Mouse (Mus musculus) hindbrain, embryonic 11.5 days (tissue): ENCODE data around the gene Nln. TPM values are rescaled to one million over a fixed set of nuclear protein-coding genes. Genes with fewer than 3 reads are reported as not detected.

Experiments
- ATAC-seq: fragments of 200-750 bp; cut with Nextera tagmentation; 2 replicates; pipeline ENCODE4 v1.8.0; 2017; ENCODE audit warnings: mild to moderate bottlenecking, moderate TSS enrichment, moderate library complexity; ENCODE audit not compliant: low FRiP score
- DNase-seq: peaks from one replicate; pipeline ENCODE4 v3.0.0-alpha.2; 2015; ENCODE audit warnings: low spot score
- H3K27ac ChIP-seq: fragments of 300-500 bp; sonication (generic); 2 replicates; pipeline ENCODE4 v1.5.1; 2014; ENCODE audit warnings: mild to moderate bottlenecking, low read depth, low read length
- H3K27me3 ChIP-seq: fragments of 300-500 bp; sonication (generic); 2 replicates; pipeline ENCODE4 v1.6.1; 2014; ENCODE audit warnings: mild to moderate bottlenecking, low read length, moderate library complexity, mixed read lengths; ENCODE audit not compliant: control insufficient read depth, insufficient read depth
- H3K36me3 ChIP-seq: fragments of 300-500 bp; sonication (generic); 2 replicates; pipeline ENCODE4 v1.6.1; 2014; ENCODE audit warnings: mild to moderate bottlenecking, low read length, moderate library complexity, mixed read lengths; ENCODE audit not compliant: control insufficient read depth, insufficient read depth
- H3K4me1 ChIP-seq: fragments of 300-500 bp; sonication (generic); replicated peaks from 2 replicates; pipeline ENCODE4 v1.6.1; 2014; ENCODE audit warnings: low read length, mixed read lengths; ENCODE audit not compliant: control insufficient read depth, insufficient read depth
- H3K4me2 ChIP-seq: fragments of 300-500 bp; sonication (generic); replicated peaks from 2 replicates; pipeline ENCODE4 v1.6.1; 2014; ENCODE audit warnings: mild to moderate bottlenecking, low read depth, low read length
- H3K4me3 ChIP-seq: fragments of 300-500 bp; sonication (generic); 2 replicates; pipeline ENCODE4 v1.5.1; 2014; ENCODE audit warnings: low read depth, low read length
- H3K9ac ChIP-seq: fragments of 300-500 bp; sonication (generic); 2 replicates; pipeline ENCODE4 v1.6.1; 2014; ENCODE audit warnings: low read depth, low read length
- H3K9me3 ChIP-seq: fragments of 300-500 bp; sonication (generic); 2 replicates; pipeline ENCODE4 v1.6.1; 2016; ENCODE audit warnings: low read length; ENCODE audit not compliant: control insufficient read depth
- WGBS: fragments of 180-500 bp; shearing (Covaris S2); extraction: QIAGEN DNeasy Blood & Tissue Kit; methylation state at CpG from one replicate; pipeline ENCODE4 v1.1.7; 2014; 5-methylcytosine and 5-hydroxymethylcytosine counted together
- polyA plus RNA-seq: library from polyadenylated mRNA; unstranded; fragments of >200 nt; fragmentation: Nextera tagmentation; extraction: Ambion mirVana; gene quantifications from 2 replicates; pipeline ENCODE4 v1.2.1, GENCODE M21; 2014

Nln gene
- polyA plus RNA-seq, 1 experiment from 2014 or later = 22.8 TPM

DNA sequence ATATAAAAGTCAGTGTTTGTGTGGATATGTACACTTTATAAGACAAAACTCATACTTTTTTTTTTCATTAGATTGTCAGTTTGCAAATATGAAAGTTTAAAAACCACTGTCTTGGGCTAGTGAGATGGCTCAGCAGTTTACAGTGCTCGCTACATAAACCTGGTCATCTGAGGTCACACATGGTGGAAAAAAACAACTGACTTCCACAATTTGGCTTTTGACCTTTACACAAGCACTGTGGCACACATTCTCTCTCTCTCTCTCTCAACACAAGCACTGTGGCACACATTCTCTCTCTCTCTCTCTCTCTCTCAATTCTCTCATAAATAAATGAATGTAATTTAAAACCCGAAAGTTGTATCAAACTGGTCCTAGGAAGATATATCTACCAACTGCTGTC, 23.1 kb upstream of the Nln start:
- DNase-seq = no peak
- H3K27ac ChIP-seq = no peak overlapping the region

GRCm38 (mm10) chr13:104123662-104124381, 14.4 kb upstream of the Nln start:
- H3K4me3 ChIP-seq = no peak overlapping the region
- no peaks in the 10 kb centered on the region for H3K27me3 ChIP-seq
- H3K9me3 ChIP-seq = no peaks in the 10 kb centered on the region
- no peaks in the 10 kb centered on the region for H3K4me1 ChIP-seq
- no peak overlapping the region for H3K9ac ChIP-seq
- no peak overlapping the region for H3K27ac ChIP-seq
- 0 out of 2 replicates have a peak, but pooled peaks cover 2% of the 10 kb centered on the region for H3K36me3 ChIP-seq
- ATAC-seq (no peak), DNase-seq (no peak)
- H3K4me2 ChIP-seq = no peak overlapping the region
- WGBS = 94% methylated on average over 20 of the region's 20 CpGs

More for the DNA sequence above, 23.1 kb upstream of the Nln start:
- ATAC-seq = no peak
- H3K27me3 ChIP-seq = no peaks in the 10 kb centered on the region
- H3K4me3 ChIP-seq = no peak overlapping the region
- no peaks in the 10 kb centered on the region for H3K9me3 ChIP-seq
- no peak overlapping the region for H3K4me2 ChIP-seq
- H3K36me3 ChIP-seq = no peaks in the 10 kb centered on the region
- no peak overlapping the region for H3K9ac ChIP-seq
- no peaks in the 10 kb centered on the region for H3K4me1 ChIP-seq
- 83% methylated on average over 2 of the region's 2 CpGs for WGBS

GRCm38 (mm10) chr13:104122078-104122840, 12.8 kb upstream of the Nln start:
- H3K36me3 ChIP-seq = 0 out of 2 replicates have a peak, but pooled peaks cover 2% of the 10 kb centered on the region
- H3K4me1 ChIP-seq = no peaks in the 10 kb centered on the region
- DNase-seq (no peak), ATAC-seq (peak; percentile 33; the same call in 1 of the 2 replicates)
- H3K4me2 ChIP-seq = no peak overlapping the region
- H3K4me3 ChIP-seq = no peak overlapping the region
- H3K27me3 ChIP-seq = no peaks in the 10 kb centered on the region
- WGBS = 69% methylated on average over 17 of the region's 17 CpGs
- H3K27ac ChIP-seq = no peak overlapping the region
- H3K9ac ChIP-seq = no peak overlapping the region
- no peaks in the 10 kb centered on the region for H3K9me3 ChIP-seq

DNA sequence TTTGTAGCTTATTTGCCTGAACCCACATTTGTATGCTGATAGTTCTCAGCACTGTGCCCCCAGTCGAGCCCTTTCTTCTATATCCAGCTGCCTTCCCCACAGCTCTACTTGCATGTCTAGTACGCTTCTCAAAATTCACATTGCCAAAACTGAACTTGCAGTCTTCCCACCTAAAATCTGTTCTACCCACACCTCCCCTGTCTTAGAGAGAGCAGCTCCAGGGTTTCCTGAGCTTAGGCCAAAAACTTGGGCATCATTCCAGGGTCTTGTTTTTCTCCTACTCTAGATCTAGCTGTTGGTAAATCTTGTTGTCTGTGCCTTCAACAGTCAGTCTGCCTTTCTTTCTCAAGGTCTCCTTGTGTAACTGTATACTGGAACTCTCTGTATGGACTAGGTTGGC, 5.4 kb upstream of the Nln start:
- ATAC-seq = no peak
- 93% methylated on average over 2 of the region's 2 CpGs for WGBS
- H3K4me1 ChIP-seq = no peaks in the 10 kb centered on the region

DNA sequence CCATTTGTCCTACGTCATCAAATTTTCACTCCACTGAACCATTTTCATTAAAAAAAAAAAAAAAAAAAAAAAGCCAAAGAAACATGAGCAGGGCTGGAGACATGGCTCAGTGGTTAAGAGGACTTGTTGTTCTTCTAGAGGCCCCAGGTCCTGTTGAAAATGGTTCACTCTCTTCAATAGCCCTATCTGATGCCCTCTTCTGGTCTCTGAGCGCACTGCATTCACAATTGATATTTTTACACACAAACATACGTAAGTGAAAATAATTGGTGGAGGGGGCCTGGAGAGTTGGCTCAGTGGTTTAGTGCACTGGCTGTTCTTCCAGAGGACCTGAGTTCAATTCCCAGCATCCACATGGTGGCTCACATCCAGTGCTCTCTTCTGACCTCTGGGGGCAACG, 4.4 kb upstream of the Nln start:
- no peaks in the 10 kb centered on the region for H3K9me3 ChIP-seq
- ATAC-seq (no peak), DNase-seq (no peak)
- WGBS = 91% methylated on average over 4 of the region's 4 CpGs
- H3K4me3 ChIP-seq = no peak overlapping the region
- H3K27me3 ChIP-seq = no peaks in the 10 kb centered on the region
- no peak overlapping the region for H3K27ac ChIP-seq
- H3K9ac ChIP-seq = no peak overlapping the region
- no peaks in the 10 kb centered on the region for H3K4me1 ChIP-seq
- no peaks in the 10 kb centered on the region for H3K36me3 ChIP-seq
- no peak overlapping the region for H3K4me2 ChIP-seq

More for the DNA sequence above, 5.4 kb upstream of the Nln start:
- H3K4me2 ChIP-seq = no peak overlapping the region
- no peaks in the 10 kb centered on the region for H3K36me3 ChIP-seq
- no peak overlapping the region for H3K4me3 ChIP-seq
- no peak overlapping the region for H3K9ac ChIP-seq
- no peak for DNase-seq
- no peaks in the 10 kb centered on the region for H3K9me3 ChIP-seq
- no peaks in the 10 kb centered on the region for H3K27me3 ChIP-seq
- H3K27ac ChIP-seq = no peak overlapping the region

DNA sequence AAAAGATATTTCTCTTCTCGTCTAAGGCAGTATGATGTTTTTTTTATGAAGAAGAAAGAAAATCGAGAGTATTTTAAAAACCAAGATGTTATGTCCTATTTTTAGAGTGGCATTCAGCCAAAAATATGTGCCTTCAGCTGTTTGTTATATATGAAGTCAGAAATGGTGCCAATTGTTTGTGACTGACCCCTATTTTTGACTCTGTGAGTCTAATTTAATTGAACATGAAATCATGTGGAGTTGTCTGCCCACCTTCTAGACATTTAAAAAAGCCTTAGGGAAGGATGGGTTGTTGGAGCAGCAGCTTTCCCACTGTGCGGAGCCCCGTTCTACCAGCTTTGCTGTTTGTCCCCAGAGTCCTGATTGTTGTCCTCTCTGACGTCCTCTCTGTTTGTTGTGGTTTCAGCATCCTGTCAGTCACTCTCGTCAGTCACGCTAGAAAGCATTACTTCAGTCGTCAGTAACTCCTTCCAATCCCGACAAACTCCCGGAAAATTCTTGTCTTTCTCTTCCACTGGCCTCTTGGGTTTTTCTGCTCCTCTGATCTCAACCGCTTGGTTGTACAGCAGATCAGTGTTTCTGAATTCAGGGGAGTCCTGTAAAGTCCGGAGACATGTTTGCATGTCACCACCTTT, 3.0 kb upstream of the Nln start:
- no peak overlapping the region for H3K9ac ChIP-seq
- H3K4me1 ChIP-seq = 0 out of 2 replicates have a peak, but pooled peaks cover 2% of the 10 kb centered on the region
- H3K27ac ChIP-seq = no peak overlapping the region
- no peak for ATAC-seq
- 46% methylated on average over 12 of the region's 12 CpGs for WGBS
- DNase-seq = no peak
- H3K27me3 ChIP-seq = no peaks in the 10 kb centered on the region
- no peaks in the 10 kb centered on the region for H3K9me3 ChIP-seq
- no peaks in the 10 kb centered on the region for H3K36me3 ChIP-seq
- no peak overlapping the region for H3K4me3 ChIP-seq
- H3K4me2 ChIP-seq = no peak overlapping the region

DNA sequence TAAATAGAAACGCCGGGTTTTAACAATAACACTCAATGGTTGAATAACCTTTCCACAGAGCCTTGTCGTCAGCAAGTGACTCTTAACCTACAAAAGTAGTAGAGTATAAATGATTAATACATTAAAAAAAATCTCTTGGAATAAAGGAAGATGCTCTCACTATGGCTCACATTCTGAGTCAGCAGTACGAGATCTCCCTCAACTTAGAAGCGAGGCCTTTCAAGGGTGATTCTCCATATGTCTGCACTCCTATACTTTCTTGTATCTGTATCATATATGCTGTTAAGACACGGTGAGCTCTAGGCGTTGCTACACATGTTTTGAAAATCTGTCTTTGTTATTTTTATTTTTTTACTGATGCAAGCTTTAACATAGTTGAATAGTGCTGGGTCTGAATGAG, 1.1 kb upstream of the Nln start:
- ATAC-seq (no peak), DNase-seq (no peak)
- Histone ChIP-seq H3K4me2 (peak overlapping the region; percentile 93), H3K27ac (0 out of 2 replicates have a peak overlapping the region, but pooled peaks have one; percentile 65), H3K4me1 (0 out of 2 replicates have a peak, but pooled peaks cover 2% of the 10 kb centered on the region), H3K9me3 (no peaks in the 10 kb centered on the region), H3K36me3 (no peaks in the 10 kb centered on the region), H3K9ac (0 out of 2 replicates have a peak overlapping the region, but pooled peaks have one; percentile 78), H3K27me3 (no peaks in the 10 kb centered on the region), H3K4me3 (peak overlapping the region; percentile 78)
- WGBS = 44% methylated on average over 7 of the region's 7 CpGs

- WGBS = 3% methylated on average over 32 of the region's 38 CpGs
- peak; percentile 88 for ATAC-seq
Observed at GRCm38 (mm10) chr13:104109816-104110521, 555 bp upstream of the Nln start.

More at GRCm38 (mm10) chr13:104109816-104110521, 555 bp upstream of the Nln start:
- peak overlapping the region; percentile 78 for H3K4me3 ChIP-seq
- peak overlapping the region; percentile 93 for H3K4me2 ChIP-seq
- H3K36me3 ChIP-seq = no peaks in the 10 kb centered on the region
- 0 out of 2 replicates have a peak, but pooled peaks cover 2% of the 10 kb centered on the region for H3K4me1 ChIP-seq
- H3K9ac ChIP-seq = peak overlapping the region; percentile 78
- no peak for DNase-seq
- H3K27me3 ChIP-seq = no peaks in the 10 kb centered on the region
- peak overlapping the region; percentile 65; the same call in 1 of the 2 replicates for H3K27ac ChIP-seq
- H3K9me3 ChIP-seq = no peaks in the 10 kb centered on the region
